Mouse (Mus musculus) spleen, adult 2 months (tissue): ENCODE results near the gene Sycn. TPM values are rescaled to one million over a fixed set of nuclear protein-coding genes. Genes with fewer than 3 reads are reported as not detected.
A peak's percentile ranks its signal among the peaks of the same experiment; 100 is the strongest.

Experiments used
- DNase-seq, 2 experiments: peaks; one replicate each; pipeline versions ENCODE4 v3.0.0 to v3.0.0-alpha.2; 2012 to 2021; ENCODE audit warnings: low spot score in 2 of 2, low read depth in 1 of 2
- H3K27ac ChIP-seq: fragments of 200-500 bp; 2 replicates; pipeline ENCODE4 v1.5.1; 2012; ENCODE audit warnings: low read length, inconsistent platforms; ENCODE audit not compliant: insufficient read depth
- H3K27me3 ChIP-seq: fragments of 200-500 bp; 2 replicates; pipeline ENCODE4 v1.6.1; 2012; ENCODE audit warnings: mild to moderate bottlenecking, moderate library complexity, low read length, inconsistent platforms; ENCODE audit not compliant: control insufficient read depth, insufficient read depth
- H3K36me3 ChIP-seq: fragments of 200-500 bp; 2 replicates; pipeline ENCODE4 v1.6.1; 2012; ENCODE audit warnings: mild to moderate bottlenecking, low read length, inconsistent platforms; ENCODE audit not compliant: control insufficient read depth, insufficient read depth
- H3K4me1 ChIP-seq: fragments of 200-500 bp; 2 replicates; pipeline ENCODE4 v1.6.1; 2011; ENCODE audit warnings: inconsistent platforms; ENCODE audit not compliant: control insufficient read depth, insufficient read depth, insufficient read length
- H3K4me3 ChIP-seq: fragments of 200-500 bp; 2 replicates; pipeline ENCODE4 v1.5.1; 2011; ENCODE audit warnings: mild to moderate bottlenecking, inconsistent platforms; ENCODE audit not compliant: insufficient read depth, insufficient read length; ENCODE audit errors: extremely low read depth
- CTCF ChIP-seq: fragments of 200-500 bp; IDR thresholded peaks from 2 replicates; pipeline ENCODE4 v1.5.1; 2011; ENCODE audit warnings: mild to moderate bottlenecking, inconsistent platforms; ENCODE audit not compliant: insufficient read depth, insufficient read length, insufficient replicate concordance; ENCODE audit errors: extremely low read depth
- POLR2A ChIP-seq: fragments of 200-500 bp; IDR thresholded peaks from 2 replicates; pipeline ENCODE4 v1.6.1; 2011; ENCODE audit warnings: low read depth, low read length, inconsistent platforms
- WGBS: fragments of 180-500 bp; shearing (Covaris S2); methylation state at CpG from one replicate; pipeline ENCODE4 v1.1.7; 2018; 5-methylcytosine and 5-hydroxymethylcytosine counted together
- polyA plus RNA-seq: library from polyadenylated mRNA; depleted of rRNA; stranded (reverse); fragments of >200 nt; gene quantifications from 2 replicates; pipeline ENCODE4 v1.2.3, GENCODE M21; 2012; rRNA removed

The Sycn gene
- polyA plus RNA-seq, 1 experiment, result 3,549 TPM

GRCm38 (mm10) chr7:28583570-28584344 is 43.1 kb downstream of the Sycn start:
- H3K27me3 ChIP-seq, result no peaks in the 10 kb centered on the region
- TF ChIP-seq CTCF (no peak), POLR2A (no peak)
- H3K4me1 ChIP-seq, result peaks cover 3% of the 10 kb centered on the region; the same call in 1 of the 2 replicates
- no peak overlapping the region for H3K4me3 ChIP-seq
- WGBS, result 81% methylated on average over 8 of the region's 8 CpGs
- DNase-seq, result no peak
- H3K27ac ChIP-seq, result no peak overlapping the region
- no peaks in the 10 kb centered on the region for H3K36me3 ChIP-seq

DNA sequence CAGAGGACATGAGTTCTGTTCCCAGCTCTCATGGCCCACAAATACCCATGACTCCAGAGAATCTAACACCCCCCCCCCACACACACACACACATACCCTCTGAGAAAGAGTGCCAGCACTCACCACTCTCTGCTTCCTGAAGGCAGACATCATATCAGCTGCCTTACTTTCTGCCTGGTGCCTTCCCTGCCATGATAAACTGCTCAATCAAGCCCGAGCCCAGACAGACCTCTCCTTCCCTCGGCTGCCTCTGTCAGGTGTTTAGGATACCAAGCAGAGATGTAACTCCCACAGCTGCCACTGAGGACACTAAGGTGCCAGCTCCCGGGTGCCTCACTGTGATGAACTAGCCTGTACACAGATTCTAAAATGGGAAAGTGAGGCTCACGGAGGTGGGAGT is 43.8 kb downstream of the Sycn start:
- Histone ChIP-seq H3K36me3 (no peaks in the 10 kb centered on the region), H3K27me3 (no peaks in the 10 kb centered on the region), H3K27ac (0 out of 2 replicates have a peak overlapping the region, but pooled peaks have one; percentile 1), H3K4me3 (no peak overlapping the region), H3K4me1 (no peaks in the 10 kb centered on the region; the same call in 1 of the 2 replicates)
- no peak for TF ChIP-seq POLR2A
- TF ChIP-seq CTCF, result no peak
- 74% methylated on average over 4 of the region's 4 CpGs for WGBS
- no peak for DNase-seq

- Histone ChIP-seq H3K4me1 (no peaks in the 10 kb centered on the region; the same call in 1 of the 2 replicates), H3K27me3 (no peaks in the 10 kb centered on the region), H3K36me3 (no peaks in the 10 kb centered on the region), H3K4me3 (no peak overlapping the region), H3K27ac (no peak overlapping the region)
- TF ChIP-seq POLR2A (no peak), CTCF (no peak)
- 78% methylated on average over 6 of the region's 6 CpGs for WGBS
- DNase-seq, result no peak
Measured at GRCm38 (mm10) chr7:28585001-28585400, 44.3 kb downstream of the Sycn start.

GRCm38 (mm10) chr7:28586663-28587411 is 46.2 kb downstream of the Sycn start:
- TF ChIP-seq CTCF, result no peak
- TF ChIP-seq POLR2A, result no peak
- H3K4me3 ChIP-seq, result no peak overlapping the region
- no peaks in the 10 kb centered on the region; the same call in 1 of the 2 replicates for H3K4me1 ChIP-seq
- WGBS, result 84% methylated on average over 6 of the region's 6 CpGs
- no peaks in the 10 kb centered on the region for H3K36me3 ChIP-seq
- no peaks in the 10 kb centered on the region for H3K27me3 ChIP-seq
- no peak for DNase-seq
- no peak overlapping the region for H3K27ac ChIP-seq

DNA sequence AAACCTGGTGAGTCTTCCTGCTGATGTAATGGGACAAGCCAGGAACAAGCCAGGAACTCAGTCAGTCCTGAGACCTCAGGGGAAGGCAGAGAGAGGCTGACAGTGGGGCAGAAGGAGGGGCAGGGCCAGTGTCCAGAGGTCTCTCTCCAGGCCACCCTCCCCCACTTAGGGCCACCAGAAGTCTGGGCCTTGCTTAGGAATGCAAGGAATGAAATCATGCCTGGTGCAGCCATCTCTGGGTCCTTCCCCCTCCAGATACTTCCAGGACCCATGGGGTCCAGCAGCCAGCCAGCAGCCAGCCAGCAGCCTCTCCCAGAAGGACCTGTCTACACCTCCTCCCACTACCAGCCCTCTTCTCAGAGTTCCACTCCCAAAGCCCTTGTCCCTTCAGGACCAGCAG is 47.0 kb downstream of the Sycn start:
- H3K4me1 ChIP-seq, result peaks cover 1% of the 10 kb centered on the region; the same call in 1 of the 2 replicates
- H3K4me3 ChIP-seq, result no peak overlapping the region
- H3K27ac ChIP-seq, result no peak overlapping the region
- no peaks in the 10 kb centered on the region for H3K36me3 ChIP-seq
- DNase-seq, result no peak
- H3K27me3 ChIP-seq, result no peaks in the 10 kb centered on the region
- TF ChIP-seq CTCF (no peak), POLR2A (no peak)

Other genes with a start within 250 kb of the Sycn start
- gene Selenov, start 249.7 kb upstream of the Sycn start, polyA plus RNA-seq, result not detected in 2 replicates
- not detected in 2 replicates for gene Dll3, start 238.6 kb upstream of the Sycn start, polyA plus RNA-seq
- gene Timm50, start 228.8 kb upstream of the Sycn start, polyA plus RNA-seq, result 37.9 and 45.7 TPM in 2 replicates
- gene Supt5, start 202.1 kb upstream of the Sycn start, polyA plus RNA-seq, result 112 and 120 TPM in 2 replicates
- 1,505 and 1,761 TPM in 2 replicates for gene Rps16, start 190.2 kb upstream of the Sycn start, polyA plus RNA-seq
- gene Plekhg2, start 168.3 kb upstream of the Sycn start, polyA plus RNA-seq, result 64.0 and 66.4 TPM in 2 replicates
- 106 and 138 TPM in 2 replicates for gene Zfp36, start 160.6 kb upstream of the Sycn start, polyA plus RNA-seq
- gene Med29, start 148.2 kb upstream of the Sycn start, polyA plus RNA-seq, result 26.6 and 31.5 TPM in 2 replicates
- 85.1 and 88.6 TPM in 2 replicates for gene Paf1, start 147.9 kb upstream of the Sycn start, polyA plus RNA-seq
- gene Gmfg, start 103.4 kb upstream of the Sycn start, polyA plus RNA-seq, result 43.1 and 46.2 TPM in 2 replicates
- 2.7 and 3.3 TPM in 2 replicates for gene Lrfn1, start 88.9 kb upstream of the Sycn start, polyA plus RNA-seq
- gene Ifnl2, start 30.4 kb upstream of the Sycn start, polyA plus RNA-seq, result not detected in 2 replicates
- not detected in 2 replicates for gene Ifnl3, start 18.0 kb upstream of the Sycn start, polyA plus RNA-seq
- 0.81 and 1.0 TPM in 2 replicates for gene Nccrp1, start 6.4 kb downstream of the Sycn start, polyA plus RNA-seq
- 48.2 and 68.2 TPM in 2 replicates for gene Samd4b, start 57.3 kb downstream of the Sycn start, polyA plus RNA-seq
- 13.2 and 17.6 TPM in 2 replicates for gene Pak4, start 57.3 kb downstream of the Sycn start, polyA plus RNA-seq
- not detected in 2 replicates for gene Acp7, start 90.4 kb downstream of the Sycn start, polyA plus RNA-seq
- 3.7 and 4.7 TPM in 2 replicates for gene Fbxo27, start 152.0 kb downstream of the Sycn start, polyA plus RNA-seq
- 5.9 and 7.6 TPM in 2 replicates for gene Fbxo17, start 175.9 kb downstream of the Sycn start, polyA plus RNA-seq
- 34.5 and 41.9 TPM in 2 replicates for gene Mrps12, start 200.9 kb downstream of the Sycn start, polyA plus RNA-seq
- gene Sars2, start 201.1 kb downstream of the Sycn start, polyA plus RNA-seq, result 21.5 and 28.8 TPM in 2 replicates
- not detected in 2 replicates for gene Ccer2, start 215.3 kb downstream of the Sycn start, polyA plus RNA-seq
- gene Sirt2, start 225.8 kb downstream of the Sycn start, polyA plus RNA-seq, result 48.4 and 53.3 TPM in 2 replicates
- gene Nfkbib, start 226.6 kb downstream of the Sycn start, polyA plus RNA-seq, result 51.1 and 67.9 TPM in 2 replicates
- 35.4 and 36.4 TPM in 2 replicates for gene Rinl, start 248.1 kb downstream of the Sycn start, polyA plus RNA-seq